Mouse (Mus musculus) c-Kit-negative CD71-positive TER-119-positive erythroid progenitor cells, embryonic 14.5 days (primary cell): Measurements from ENCODE around the gene Gm3045.

Source experiments
- DNase-seq: peaks from one replicate; pipeline ENCODE4 v3.0.0-alpha.2; 2013; ENCODE audit warnings: low read depth, low spot score

Gm3045 gene

DNA sequence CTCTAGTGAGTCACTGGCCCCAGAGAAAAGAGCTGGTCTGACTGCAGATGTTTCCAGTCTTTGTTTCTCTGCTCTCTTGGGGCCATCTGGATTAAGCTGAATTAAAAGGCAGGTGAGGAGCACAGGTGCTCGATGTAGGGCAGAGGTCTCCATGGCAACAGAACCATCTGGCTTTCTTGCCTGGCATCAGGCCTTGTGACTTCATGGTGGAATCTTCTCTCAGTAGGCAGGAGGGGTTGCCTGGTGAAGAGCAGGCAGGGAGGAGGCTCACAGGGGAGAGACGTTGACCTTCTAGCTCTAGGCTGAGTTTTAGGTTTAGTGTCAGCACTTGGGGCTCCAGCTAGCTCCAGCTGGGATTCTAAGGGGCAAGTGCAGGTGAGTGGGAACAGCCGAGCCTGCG, at the start of gene Gm3045:
Gm3045 (plus strand) TSS at position 230 of the 400 bp plus-strand sequence.
- no peak for DNase-seq

DNA sequence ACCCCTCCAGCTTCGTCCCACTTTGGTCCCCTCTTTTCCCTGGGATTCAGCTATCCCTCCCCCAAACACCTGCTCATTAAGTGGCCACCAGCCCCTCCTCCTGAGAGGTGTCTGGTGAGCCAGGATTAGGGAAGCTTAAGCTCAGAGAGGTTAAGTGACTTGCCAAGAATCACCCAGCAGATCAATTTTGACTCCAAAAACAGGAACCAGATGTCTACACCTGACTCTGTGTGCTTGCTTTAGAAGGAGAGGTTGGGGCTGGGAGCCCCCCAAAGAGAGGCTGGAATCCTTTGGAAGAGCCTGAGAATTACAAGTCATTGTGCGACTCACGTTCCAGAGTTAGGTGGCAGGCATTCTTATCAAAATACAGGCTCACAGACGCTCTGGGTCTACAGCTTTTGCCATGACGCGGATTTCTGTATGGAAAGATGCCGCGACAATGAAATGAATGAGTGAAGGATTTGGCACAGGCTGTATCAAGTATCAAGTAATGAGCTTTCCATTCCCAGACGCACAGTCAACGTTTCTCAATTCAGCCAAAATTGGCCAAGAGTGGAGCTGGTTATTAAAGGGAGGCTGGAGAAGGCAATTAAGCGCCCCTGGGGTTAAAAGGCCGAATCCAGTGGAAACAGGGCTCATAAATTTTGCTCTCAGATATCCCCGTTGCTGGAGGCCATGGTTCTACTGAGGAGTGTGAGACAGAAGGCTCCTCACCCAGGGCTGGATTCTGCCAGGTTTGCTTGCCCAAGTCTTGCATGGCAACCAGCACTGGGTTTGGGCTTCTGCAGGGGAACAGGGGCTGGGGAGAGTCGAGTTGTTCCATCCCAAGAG, 45.3 kb upstream of the Gm3045 start:
- no peak for DNase-seq

DNA sequence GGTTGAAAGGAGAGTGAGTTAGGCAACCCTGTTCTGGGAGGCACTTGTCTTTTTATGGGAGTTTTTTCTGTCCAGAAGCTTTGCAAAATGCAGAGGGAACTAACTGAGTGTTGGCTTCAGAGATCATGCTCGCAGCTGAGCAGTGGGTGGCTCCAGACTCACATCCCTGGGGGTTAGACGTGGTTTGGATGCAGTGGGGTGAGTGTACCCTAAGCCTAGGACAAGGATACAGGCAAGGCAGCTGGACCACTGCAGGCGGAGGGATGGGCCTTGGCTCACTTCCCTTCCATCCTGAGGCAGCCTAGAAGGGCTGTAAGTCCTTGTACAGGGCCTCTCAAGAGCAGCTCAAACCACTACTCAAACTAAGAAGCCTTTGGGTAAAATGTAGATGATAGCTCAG, 43.0 kb upstream of the Gm3045 start:
- DNase-seq, result no peak

DNA sequence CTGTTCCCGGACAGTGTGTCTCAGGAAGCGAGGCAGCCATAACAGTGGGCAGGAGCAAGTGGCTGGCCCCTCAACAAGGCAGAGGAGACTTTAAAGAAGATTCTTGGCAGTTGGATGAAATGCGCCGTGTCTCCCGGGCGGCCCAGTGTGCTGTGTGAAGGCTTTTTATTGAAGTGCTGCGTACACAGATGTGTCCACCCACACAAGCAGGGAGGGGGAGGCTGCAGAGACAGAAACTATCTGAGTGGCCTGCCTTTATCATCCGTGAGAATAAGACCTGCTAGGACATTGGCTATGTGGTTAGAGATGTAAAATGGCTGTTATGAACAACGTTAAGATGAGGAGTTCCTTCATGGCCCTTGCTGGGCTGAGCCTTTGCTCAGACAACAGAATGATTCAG, 40.0 kb upstream of the Gm3045 start:
- no peak for DNase-seq

DNA sequence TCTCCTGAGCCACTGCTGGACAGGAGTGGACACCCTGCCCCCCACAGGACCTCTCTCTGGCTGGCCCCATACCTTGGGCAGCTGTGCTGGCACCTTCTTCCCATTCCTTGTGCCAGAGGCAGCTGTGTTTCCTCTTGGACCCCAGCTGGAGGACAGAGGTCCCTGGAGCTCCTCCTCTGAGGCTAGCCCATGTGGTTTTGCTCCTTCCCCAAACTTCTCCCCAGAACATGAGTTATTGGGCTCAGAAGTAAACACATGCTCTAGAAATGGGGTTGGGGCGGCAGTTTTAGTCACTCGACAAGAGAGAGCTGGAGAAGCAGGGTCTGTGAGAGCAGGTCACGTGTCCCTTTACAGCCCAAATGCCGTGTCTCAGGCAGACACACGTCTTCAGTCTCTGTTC, 39.0 kb upstream of the Gm3045 start:
- DNase-seq, result no peak

DNA sequence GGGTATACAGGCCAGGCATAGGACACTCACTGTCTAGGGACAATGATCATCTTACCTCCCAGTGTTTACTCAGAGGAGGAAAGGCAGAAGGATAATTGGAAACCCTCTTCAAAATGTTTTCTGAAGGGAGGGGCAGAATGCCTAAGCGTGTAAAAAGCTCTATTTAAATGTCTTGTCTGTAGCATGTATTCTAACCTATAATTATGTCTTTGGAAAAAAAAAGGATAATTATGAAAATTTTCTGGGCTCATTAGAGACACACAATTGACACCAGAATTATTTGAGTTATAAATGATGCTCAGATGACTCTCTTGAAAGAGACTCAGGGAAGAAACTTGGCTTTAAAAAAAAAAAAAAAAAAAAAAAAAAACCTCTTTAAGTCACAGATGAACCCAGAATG, 38.4 kb upstream of the Gm3045 start:
- no peak for DNase-seq

DNA sequence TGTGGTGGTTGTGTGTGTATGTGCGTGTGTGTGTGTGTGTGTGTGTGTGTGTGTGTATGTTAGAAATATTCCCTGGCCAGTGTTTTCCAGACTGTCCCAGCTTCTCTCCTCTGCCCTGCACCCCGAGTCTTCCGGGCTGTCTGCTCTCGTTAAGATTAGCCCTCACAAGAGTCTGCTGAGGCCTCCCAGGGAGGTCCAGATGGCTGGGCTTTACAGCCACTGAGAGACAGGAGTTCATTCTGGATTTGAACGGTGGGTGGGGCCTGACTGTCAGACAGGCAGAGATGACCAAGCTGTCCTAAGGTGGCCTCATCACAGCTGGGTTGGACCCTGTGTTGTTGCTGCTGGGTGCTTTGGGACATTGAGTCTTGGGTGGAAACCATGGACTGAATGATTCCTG, 28.8 kb upstream of the Gm3045 start:
- DNase-seq, result no peak

DNA sequence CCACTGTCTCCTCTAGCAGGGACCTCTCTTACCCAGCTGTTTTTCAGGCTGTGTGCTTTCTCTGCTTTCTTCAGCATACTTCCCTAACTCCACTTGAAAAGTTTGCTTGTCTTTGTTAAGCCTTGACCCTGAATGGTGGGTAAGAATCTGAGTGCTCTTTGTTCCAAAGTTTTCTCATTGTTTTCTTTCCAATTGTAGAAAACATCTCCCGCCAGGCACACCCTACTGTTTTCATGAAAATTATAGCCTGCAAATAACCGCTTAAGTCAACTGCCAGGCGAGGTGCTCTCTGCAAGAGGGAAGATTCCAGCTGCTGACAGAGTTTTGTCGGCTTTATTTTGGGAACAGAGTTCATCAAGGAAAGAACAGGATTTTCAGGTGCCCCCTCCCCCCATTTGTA, 25.2 kb upstream of the Gm3045 start:
- no peak for DNase-seq

DNA sequence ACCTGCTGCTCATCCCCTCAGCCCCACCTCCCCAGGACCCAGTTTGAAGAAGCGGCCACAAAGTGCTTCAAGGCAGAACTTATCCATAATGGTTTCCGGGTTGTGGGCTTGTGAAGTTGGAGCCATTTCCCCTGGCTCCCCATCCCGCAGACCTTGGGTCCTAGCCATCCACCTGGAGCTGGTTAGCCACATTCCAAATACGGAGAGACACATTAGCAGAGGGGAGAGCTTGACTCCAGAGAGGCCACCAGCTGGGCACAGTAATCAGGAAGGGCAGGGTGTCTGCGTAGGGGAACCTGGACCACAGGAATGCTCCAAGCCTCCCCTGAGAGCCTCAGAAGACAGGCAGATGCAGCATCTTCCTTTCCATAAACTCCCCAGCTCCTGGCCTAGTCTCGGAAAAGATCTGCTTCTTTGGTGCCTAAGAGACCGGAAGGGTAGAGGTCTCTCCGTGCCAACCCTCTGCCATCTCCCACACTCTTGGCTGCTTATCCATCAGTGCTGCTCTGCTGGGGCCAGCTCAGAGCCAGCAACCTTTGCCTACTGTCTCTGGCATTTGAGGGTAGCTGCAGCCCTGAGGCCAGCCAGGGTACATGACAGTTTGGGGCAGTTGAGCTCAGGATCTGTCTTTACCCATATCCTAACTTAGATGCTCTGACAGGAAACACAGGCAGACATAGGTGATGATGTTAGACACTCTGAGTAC, 22.9 kb upstream of the Gm3045 start:
- DNase-seq, result no peak

DNA sequence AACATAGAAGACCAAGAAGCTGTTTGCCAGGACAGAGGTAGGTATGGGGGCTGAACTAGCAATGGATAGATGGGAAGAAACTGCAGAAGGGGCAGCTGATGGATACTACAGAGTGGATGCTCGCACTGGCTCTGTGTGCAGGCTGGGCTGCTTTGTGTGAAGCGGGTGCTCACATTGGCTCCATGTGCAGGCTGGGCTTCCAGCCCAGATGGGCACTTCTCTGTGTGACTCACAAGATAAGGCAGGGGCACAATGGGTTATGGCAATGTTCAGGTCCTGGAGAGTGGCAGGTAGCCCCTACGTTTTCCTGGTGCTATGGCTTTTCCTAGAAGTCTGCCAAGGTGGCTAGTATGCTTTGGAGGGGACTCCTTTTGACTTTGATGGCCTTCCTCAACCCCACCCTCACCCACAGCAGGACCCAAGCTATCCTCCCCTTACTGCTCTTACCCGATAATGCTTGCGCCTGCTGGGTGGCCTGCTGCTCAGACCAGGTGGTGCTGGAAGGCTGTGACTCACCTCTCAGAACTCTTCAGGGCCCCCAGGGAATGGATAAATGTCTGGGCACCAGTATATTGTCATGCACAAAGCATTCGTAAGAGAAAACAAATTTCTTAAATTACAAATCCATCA, 21.8 kb upstream of the Gm3045 start:
- DNase-seq, result no peak

DNA sequence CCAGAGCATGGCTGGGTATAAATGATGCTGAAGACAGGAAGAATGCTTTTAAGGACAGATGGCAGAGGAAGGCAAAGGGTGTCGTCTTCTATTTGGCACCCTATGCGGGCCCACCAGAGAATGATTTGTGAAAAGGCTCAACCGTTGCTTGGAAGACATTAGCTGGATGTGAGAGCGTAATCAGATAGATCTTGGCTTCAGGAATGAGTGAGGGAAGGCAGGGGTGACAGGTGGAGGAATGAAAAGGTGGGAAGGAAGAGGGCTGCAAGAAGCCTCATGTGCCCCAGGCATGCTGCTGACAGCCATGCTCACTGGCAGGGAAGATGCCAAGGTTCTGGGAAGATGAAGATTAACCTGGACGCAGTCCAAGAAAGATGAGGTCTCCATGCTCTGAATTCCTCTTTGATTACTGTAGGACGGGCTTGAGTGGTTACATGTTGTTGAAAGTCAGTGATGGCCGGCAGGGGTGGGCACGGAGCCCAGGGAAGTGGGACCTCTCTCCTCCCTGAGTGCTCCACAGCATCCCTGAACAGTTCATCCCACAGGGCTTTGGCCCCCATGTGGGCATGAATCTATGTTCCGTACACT, 14.0 kb upstream of the Gm3045 start:
- no peak for DNase-seq

DNA sequence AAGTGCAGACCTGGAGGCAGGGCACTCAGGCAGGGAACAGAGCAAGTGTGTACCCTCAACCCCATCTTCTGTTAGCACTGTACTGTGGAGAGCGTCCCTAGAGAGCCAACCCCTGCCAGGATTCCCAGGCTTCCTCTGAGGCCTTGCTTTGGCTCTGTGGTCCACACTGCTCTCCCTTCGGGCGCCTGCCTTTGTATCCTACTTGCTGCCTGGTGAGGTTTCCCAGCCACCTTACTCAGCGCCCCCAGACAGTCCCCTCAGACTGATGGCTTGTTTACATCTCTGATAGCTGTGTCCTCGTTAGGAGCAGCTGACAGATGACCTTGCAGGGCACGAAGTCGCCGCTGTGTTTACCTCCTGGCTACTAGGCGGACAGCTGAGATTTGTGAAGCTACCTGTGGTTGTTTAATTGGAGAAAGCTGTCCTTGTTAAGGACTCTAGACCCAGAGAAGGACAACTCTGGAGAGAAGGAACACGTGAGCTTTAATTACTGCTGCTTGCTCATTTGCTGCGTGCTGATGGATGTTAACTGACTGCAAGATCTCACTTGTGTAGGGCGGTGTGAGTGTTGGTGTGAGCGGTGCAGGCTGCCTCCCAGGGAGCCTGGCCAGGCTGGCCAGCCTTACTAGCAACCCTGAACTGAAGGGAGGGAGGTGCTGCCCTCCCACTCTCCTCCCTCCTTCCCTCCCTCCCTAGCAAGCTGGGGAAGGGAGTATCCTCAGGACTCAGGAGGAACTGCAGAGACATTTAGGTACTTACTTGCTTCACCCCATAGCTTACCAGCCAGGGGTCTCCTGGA, 7.5 kb upstream of the Gm3045 start:
- DNase-seq, result no peak

DNA sequence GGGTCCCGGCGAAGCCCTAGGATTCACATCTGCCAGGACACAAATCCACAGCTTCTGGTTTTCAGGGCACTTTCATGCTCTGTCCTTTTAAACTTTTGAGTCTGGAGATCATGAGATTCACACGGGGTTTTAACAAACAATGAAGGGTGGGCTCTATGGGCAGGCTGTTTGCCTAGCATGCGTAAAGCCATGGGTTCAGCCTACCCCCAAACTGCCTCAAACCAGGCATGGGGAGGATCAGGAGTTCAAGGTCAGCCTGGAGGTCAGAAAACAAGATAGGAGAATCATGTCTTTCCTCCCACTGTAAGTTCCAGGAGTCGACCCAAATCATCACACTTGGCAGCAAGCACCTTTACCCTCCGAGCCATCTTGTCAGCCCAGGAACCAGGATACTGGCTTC, 6.9 kb upstream of the Gm3045 start:
- DNase-seq, result no peak

DNA sequence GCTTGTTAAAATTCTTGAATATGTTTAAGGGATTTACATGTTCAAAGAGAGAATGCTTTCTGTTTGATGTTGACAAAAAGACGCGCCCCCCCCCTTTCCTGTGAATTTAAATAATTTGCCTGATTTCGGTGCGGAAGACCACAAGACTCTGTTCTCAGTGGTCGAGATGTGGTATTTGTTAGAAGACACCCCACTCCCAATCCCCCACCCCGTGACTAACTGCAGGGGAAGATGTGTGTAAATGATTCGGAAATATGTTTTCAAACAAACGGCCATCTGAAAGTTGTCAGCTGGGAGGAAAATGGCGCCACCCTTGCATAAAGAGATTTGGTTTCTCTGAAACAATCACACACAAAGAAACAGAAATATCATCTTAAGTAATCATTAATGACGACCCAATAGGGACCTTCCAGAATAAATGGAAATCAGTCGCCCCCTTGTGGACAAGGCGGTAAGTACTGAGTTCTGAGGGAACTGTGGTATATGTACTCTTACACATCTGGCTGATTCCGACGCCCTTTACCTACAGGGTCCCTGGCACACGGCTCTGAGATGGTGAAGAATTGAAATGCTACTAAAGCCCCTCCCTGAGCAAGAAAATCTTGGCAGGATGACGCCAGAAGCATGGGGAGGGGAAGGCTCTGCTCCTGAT, 4.2 kb upstream of the Gm3045 start:
- DNase-seq, result no peak

DNA sequence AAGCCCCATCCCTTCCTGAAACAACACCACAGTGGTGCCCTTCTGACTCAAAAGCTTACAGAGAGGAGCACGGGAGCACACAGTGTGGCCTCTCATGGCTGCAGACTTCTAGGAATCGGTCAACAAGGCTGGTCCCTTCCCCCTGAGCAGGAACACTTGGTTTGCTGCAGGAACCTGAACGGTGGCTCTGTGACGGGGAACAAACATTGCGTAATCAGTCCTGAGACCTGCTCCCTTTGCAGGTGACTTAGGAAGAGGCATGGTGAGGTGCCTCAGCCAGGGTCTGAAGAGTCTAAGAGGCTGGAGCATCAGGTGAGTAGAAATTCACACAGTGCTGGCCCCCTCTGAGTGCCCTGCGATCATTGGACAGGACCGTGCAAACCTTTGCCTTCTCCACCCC, 463 bp upstream of the Gm3045 start:
- DNase-seq, result no peak

DNA sequence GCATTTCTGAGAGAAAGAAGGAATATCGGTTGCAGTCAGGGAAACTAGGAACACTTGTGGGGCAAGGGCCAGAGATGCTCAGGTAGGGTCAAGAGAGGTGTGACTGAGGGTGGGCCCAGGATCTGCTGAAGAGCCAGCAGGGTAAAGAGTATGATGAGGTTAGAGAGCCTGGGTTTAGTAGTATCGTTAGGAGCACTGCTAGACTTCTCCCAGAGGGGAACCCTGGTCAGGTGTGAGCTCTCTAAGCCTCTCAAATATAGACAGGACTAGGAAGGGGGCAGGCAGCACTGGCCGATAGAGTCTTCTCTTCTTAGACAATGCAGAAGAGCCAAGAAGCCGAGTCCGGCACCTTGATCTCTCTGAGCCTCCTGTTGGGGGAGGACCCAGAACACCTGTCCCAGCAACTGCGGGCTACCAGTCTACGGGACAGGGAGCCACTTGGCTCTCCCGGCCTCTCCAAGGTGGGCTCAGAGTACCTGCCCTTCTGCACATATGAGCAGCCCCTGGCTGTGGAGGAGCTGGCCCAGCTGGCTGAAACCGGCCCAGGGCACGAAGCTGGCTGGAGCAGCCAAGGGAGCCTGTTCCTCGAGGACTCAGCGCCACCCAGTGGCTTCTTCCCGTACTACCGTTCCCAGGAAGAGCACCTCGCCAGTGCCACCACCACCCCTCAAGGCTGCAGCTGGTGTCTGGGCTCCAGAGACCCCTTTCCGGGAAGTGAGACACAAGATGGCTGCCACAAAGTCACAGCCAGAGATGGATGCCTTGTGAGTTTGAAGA, 2.5 kb downstream of the Gm3045 start:
- DNase-seq, result no peak

DNA sequence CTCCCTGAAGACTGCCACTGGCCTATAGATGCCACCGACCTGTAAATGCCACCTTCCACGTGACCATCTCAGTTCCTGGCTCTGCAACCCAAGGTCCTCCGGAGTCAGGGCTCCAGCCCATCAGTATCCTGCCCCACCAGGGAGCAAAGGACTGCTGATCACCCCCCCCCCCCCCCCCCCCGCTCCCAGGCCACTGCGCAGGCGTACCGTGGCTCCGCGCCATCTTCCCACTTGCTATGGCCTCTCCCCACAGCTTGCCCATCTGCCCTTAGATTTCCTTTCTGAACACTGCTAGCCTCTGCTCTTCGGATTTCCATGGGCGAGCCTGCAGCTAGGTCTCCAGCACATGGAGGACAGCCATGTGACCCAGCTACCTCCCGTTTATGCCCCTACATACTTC, 6.1 kb downstream of the Gm3045 start:
- no peak for DNase-seq

DNA sequence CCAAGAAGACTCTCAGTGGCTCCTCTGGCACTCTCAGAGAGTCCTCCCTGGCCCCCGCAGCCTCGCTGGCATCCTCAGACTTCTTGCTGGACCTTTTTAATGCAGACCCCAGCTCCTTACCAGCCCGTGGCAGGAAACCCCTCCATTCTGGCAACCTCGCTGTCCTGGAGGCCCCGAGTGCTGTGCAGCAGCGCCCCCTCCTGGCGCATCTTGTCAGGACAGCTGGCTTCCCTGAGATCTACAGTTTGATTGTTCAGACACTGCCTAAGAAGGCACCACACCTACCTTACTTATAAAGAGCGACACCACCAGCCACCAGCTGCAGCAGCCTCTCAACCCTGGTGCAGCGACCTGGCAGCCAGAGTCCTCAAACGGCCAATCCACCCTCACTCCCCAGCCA, 7.1 kb downstream of the Gm3045 start:
- no peak for DNase-seq

DNA sequence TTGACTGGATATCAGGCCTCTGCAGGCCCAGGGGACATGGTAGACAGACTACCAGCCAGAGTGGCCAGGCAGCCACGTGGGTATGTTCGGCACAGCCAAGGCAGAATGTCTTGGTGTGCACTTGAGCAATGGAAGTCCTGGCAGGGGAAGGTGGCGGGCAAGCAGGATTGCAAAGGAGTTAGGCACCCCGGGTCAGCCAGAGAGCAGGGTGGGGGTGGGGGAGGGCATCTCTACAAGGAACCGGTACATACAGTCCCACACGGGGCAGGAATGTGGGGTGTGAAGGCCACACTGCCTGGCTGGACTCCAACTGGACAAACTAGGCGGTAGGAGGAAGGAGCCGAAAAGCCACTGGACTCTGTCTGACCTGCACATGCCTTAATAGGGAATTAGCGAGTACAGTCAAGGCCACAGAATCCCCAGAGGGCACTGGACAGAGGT, 7.9 kb downstream of the Gm3045 start:
- no peak for DNase-seq

DNA sequence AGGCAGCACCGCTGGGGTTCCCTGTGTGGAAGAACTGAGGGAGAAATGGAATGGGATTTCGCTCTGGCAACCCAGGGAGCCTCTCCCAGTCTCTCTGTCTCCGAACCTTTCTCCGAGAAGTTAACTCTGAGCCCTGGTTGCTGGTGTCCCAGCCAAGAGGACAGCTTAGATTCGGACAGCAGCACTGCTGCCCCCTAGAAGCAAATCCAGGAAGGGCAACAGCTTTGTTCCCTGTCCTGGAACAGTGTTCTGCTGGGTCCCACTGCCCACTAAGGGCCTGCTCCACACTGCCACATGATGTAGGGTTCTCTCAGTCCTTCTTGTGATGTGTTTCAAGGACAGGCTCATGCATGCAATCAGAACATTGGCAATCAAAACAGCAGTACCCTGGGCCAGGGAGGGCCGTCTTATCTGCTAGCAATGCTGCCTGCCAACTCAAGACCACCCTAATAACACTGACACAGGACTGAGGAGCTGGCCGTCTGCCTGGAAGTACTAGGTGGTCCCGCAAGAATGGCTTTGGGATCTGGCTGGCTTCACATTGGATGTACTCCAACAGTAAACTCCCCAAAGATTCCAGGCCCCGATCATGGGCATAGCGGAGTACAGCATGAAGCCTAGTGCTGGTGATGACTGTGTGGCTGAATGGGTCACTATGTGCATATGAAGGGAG, 9.4 kb downstream of the Gm3045 start:
- DNase-seq, result no peak
